Mouse (Mus musculus): ENCODE results near the gene Rps24.

DNA sequence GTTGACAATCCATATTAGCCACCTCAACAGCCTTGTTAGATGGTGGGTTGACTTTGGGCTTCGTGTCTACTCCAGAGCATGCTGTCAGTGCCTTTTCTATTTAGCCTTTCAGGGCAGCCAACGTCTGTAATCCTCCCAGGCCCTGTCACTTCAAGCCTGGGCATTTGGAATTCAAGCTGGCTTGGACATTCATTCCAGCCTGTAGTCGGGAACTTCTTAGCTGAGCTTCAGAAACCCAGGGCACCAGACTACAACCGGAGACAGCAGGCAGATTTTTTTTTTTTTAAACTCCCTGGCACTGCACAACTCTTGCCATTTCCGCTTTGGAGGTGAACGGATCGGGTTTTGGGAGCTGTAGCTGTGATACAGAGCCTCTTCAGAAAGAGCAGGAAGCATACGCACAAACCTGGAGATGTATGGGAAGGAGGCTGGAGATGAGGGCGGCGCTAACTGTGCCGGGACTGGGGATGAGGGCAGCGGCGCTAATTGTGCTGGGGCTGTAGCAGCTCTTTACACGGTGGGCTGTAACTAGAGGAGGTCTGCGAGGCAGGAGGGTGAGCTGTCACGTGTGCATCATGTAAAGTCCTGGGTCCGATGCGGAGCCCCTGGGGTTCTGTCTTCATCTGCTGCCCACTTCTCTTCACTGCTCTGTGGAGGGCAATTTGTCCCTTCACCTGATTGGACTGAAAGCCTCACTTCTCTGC lies 21.3 kb downstream of the Rps24 start:
- TF ChIP-seq CTCF (IDR thresholded peaks at IDR 0.05; ENCODE audit: low read depth): no peak
- no peak for TF ChIP-seq EP300 (IDR thresholded peaks at IDR 0.05; ENCODE audit: low read depth)
